Mouse (Mus musculus) right cerebral cortex, postnatal 36 days (tissue): Measurements from ENCODE around the gene Srebf2.

Experiments
- DNase-seq, 2 experiments: peaks; one replicate each; pipeline ENCODE4 v3.0.0; 2022; ENCODE audit warnings: low spot score in 2 of 2, mixed read lengths in 1 of 2

Srebf2 gene

DNA sequence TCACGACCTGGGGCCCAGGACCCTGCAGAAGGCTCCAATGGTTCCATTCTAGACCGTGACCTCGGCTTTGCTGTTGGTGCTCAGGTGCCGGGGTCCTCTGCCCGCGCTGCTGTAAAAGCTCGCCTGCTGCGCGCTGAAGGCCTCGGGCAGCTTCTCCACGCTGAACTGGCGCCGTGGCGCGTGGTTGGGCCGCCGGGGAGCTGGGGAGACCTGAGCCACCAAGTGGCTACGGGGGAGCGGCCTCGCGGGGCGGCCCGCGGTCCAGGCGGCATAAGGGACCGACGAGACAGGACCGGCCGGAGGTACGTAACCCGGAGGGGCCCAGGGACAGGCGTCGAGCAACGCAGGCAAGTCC is 60.1 kb downstream of the Srebf2 start:
- no peak for DNase-seq

DNA sequence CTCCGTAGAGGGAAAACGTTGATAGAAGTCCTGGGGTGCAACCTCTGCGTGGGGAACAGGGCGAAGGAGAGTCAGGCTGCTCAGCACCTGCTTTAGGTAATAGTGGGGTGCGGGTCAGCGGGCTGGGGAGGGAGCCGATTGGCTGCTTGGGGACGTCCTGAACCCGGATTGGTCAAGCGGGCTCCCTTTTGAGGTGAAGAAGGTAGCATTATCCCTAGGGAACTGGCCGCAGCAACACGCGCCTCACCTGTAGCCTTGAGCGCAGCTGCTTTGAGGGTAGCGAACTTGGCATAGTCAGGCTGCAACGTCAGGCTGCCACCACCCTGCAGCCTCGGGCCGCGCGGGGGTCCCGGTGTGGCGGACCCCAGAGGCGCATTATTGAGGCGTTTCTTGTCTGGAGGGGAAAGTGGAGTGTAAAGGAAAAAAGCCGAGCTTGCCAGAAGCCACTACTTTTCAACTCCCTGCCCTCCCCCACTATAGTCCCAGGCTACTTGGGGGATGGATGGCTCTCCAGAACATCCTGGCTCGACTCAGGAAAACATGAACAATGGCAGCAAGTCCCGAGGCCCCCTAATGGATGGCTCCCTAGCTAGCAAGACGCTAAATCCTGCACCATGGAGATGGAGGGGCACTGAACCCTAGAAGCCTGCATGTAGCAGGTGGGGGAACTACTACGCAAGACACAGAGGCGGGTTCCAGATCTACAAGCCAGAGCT is 60.7 kb downstream of the Srebf2 start:
- DNase-seq, result no peak

DNA sequence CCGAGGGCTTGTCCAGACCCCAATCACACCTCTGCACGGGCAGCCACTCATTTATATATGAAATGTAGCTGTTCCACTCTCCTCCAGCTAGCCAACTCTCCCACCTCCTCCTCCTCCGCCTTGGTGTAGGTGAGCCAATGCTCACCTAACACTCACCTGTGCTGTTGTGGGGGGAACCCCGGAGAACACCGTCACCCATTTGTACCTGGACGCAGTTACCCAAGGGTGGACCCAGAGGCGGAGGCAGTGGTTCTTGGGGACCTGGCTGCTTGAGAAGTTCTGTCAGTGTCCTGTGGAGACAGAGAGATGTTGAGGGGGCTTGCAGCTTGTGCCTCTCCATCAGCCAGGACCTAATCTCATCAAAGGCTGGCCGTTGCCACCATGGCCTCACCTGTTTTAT is 61.3 kb downstream of the Srebf2 start:
- DNase-seq, result no peak

DNA sequence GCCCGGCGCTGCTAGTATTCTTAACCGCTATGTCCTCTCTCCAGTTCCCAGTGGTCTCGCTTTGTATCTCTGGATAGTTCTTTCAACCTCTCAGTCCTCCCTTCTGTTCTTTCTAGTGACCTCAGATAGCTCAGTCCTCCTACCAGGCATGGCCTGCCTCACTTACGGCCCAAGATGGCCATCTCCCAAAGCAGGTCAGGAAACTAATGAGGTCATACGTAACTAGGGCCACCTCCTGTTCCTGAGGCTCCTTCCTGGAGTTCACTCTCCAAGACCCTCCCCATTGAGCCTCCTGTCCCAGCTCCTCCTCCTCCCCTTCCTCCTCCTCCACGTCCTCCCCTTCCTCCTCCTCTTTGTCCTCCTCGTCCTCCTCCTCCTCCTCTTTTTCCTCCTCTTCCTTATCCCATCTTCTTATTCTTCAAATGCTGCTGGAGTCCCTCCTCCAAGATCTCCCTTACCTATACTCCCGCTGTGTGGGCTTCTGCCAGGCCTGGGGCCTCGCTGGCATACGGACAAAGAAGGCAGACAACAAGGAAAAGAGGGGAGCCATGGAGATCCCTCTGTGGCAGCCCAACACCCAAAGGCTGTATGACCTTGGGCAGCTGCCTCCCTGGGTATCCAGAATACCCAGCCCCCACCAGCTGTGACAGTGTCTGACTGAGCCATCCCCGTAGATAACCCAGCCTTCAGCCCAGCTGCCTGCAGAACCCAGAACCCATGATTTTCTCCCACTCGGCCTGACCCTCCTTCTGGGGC is 62.5 kb downstream of the Srebf2 start:
- DNase-seq, result no peak

DNA sequence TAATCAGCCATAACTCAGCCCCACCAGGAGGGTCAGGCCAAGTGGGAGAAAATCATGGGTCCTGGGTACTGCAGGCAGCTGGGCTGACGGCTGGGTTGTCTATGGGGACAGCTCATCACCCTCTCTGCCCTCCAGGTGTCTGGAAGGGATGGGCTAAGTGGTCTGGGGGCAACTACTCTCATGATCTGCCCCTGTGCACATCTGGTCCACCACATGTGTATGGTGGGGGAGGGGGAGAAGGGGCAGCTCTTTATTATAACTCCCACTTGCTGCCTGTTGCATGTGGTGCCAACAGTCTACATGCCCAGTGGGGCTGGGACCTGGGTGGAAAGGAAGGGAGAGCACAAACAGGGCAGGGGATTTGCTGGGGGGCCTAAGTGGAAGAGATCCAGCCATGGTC is 63.8 kb downstream of the Srebf2 start:
- no peak for DNase-seq

DNA sequence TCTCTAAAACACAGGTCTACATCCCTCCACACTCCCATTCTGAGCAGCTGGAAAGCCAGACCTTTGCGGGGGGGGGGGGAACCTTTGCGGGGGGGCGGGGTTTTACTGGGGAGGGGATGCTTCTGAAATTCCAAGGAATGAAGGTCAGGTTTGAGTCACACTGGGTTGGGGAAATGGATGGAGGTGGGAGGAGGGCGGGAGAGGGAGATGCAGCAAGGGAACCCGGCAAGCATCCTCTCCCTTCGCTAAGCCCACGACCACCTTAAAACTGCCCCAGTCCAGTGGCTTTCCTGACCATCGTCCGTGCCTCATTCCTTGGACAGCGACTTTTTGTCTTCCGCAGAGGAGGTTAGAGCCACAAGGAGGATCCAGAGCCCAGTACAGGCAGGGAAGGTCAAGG is 64.3 kb downstream of the Srebf2 start:
- DNase-seq, result no peak

DNA sequence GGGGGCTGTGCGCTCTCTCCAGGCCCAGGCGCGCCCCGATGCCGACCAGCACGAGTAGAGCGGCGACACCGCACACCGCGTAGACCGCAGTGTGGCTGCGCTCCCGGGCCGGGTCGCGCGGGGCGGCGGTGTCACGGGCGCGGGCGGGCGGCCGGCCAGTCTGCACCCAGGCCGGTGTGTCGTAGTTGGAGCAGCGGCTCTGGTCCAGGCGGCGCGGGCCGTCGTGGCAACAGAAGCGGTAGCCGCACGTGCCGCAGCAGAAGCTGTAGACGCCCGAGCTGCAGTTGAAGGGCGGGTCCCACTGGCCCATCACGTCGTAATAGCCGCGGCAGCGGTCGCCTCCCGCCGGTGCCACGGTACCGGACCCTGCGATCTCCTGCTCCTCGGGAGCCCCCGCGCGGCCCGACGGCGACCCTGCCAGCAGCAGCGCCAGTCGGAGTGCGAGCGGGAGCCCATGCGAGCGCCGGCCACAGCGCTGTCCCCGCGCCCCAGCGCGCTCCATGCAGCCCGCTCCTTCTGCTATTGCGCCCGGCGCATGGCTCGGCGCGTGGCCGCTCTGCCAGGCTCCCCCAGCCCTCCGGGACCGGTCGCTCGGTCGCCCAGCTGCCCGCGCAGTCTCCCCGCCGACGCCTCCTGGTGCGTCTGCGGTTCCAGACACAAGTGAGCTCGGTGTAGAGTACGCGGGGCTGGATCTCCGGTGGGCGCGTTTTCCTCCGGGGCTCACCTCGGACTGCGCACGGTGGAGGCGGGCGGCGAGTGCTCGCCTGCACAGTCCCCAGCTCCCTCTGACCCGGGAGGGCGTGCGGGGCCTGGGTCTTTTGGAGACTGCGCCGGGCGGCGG is 65.2 kb downstream of the Srebf2 start:
- no peak for DNase-seq

DNA sequence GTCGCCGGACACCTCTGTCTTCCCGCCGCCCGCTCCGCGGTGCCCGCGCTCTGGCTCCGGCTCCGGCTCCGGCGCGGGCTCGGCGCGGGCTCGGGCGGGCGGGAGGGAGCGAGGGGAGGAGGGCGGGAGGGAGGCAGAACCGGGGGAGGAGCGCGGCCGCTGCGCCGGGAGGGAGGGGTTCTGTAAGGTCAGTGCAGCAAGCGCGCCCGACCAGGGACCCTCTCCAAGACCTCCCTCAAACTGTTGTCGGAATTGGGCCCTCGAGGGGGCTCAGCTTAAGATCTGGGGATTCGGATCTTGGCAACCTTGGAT is 65.7 kb downstream of the Srebf2 start, which contains the start of gene Shisa8:
TSS of gene Shisa8 (minus strand) at position 64 of the 312 bp plus-strand sequence.
- DNase-seq, result no peak

DNA sequence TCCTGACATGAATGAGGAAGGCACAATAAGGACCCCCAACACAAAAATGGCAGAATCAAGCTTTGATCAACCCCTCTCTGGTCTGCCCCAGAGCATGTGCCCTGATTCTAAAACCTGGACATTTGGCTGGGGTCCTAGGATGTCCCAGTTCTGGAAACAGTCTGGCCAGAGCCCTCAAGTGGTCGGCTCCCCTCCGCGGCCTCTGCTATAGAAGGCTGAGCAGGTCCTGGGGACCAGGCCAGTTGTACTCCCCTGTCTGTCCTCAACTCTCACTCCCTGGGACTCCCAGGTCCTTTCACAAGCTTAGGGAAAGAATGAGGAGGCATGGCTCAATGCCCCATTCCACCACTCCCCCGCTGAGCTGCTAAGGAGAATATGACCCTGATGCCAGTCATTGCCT is 66.2 kb downstream of the Srebf2 start:
- no peak for DNase-seq

DNA sequence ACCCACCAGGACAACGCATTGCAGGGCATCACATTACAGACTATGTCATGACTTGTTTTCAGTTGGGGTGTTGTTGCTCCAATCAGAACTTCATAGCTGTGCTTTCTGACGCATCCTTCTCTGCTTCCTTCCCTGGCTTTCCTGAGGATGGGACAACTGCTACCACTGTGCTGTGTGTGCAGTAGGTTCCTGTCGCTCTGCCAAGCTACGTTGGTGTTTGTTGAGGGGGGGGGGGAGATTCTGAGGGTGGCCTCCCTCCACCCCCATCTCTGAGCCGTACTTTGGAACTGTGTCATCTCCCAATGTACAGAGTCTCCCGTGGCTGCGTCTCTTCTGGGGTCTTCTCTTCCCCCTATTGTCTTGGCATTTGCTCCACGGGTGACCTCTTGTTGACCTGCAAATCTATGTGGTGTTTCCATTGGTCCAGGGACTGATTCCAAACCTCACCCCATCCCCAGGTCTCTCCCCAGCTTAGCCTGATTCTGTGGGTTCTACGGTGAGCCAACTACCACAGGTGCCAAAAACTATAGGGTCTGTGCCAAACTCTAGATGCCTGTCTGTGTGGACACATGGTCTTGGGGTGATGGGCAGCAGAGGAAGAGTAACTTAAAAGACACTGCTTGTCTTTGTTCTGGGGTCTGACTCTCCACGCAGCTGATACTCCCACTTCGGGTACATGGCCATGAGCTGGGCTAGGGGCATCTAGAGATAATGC is 68.5 kb downstream of the Srebf2 start:
- no peak for DNase-seq

DNA sequence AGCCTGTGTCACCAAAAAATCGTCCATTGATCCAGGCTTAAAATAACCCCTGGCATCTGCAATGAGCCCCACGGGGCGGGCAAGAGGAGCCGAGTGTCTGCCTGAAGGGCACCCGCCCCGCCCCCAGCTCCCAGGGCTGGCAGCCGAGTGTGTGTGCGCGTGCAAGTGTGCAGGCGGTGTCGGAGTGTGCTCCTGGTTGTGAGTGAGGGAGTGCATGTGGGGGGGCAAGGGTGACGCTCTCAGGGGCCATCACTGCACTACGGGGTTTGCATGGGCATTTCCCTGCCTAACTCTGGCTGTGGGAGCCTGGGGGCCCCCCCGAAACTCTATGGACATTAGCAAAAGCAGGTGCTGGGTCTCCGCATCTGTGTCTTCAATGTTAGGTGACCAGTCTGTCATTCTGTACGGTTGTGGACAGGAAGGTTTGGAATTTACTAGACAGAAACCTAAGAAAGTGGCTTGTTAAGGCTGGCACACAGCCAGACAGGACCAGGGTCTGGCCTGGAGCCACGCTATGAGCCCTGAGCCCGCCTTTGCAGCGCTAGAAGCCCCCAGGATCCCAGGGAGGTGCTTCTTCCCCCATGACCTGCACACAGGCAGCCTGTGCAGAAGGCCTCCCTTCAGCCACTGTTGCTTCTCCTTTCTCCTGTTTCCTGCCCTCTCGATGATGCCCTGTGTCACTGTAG is 69.3 kb downstream of the Srebf2 start:
- no peak for DNase-seq

DNA sequence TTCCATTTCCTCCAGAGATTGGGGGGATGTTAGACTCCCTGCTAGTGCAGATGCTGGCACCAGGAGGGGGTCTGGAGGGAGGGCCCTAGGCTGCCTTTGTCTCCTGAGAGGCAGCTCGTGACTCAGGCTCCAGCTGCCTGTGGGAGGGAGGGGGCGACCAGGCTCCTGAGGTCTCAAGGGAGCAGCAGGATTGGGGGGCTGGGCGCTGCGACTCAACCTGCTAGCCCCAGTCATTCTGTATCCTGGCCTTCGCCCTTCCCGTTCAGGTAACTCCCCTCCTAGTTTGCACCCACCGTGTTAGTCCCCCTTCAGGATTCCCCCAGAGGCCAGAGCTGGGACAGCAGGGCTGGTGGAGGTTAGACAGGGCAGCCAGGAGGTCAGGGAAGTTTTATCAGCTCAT is 70.1 kb downstream of the Srebf2 start:
- no peak for DNase-seq

DNA sequence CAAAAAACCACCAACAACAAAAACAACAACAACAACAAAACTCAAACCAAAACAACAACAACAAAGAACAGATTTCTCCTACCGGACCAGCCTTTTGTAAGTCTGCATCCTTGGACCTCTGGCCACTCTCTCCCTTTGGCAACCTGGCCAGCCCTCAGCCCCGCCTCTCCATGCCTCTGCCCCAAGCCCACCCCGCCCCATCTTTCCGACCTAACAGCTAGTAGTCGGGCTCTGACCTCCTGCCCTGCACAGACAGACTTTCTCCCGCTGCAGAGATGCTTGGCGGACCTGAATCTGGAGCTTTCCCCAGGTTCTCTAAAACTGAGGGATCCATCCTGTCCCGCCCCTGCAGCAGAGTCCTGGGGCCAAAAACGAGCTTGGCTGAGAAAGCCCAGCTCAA is 71.0 kb downstream of the Srebf2 start:
- no peak for DNase-seq

DNA sequence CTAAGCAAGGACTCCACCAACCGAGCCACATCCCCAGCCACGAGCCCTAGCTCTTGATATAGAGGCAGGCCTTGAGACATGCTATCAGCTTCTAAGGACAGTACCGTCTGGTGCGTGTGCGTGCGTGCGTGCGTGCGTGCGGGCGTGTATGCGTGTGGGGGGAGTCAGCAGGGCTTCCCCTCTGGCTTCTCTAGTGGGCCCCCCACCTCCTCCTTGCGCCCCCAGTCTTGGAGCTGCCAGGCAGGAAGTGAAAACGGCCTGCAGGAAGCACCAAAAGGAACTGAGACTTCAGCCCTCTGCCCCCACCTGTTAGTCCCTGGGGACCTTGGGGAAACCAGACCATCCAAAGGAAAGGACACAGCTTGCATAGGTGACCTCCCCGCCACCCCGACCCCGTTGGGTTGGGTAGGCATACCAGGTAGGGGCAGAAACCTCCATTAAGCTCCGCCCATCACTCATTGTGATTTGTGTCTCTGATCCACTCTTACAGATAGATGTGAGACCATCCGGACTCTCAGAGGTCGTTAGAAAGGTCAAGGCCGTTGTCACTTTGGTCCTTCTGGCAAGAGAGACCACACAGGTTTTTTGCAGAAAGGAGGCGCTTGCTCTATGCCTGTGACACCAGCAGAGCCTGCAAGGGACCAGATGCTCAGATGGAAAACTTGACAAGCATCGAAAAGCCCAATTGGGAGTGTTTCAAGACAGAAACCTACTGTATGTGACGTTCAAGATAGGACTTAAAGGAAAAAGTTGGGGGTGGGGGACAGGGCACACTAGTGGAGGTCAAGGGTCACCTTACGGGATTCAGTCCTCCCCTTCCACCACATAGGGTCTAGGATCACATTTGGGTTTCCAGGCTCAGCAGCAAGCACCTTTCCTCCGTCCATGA is 72.0 kb downstream of the Srebf2 start:
- no peak for DNase-seq

DNA sequence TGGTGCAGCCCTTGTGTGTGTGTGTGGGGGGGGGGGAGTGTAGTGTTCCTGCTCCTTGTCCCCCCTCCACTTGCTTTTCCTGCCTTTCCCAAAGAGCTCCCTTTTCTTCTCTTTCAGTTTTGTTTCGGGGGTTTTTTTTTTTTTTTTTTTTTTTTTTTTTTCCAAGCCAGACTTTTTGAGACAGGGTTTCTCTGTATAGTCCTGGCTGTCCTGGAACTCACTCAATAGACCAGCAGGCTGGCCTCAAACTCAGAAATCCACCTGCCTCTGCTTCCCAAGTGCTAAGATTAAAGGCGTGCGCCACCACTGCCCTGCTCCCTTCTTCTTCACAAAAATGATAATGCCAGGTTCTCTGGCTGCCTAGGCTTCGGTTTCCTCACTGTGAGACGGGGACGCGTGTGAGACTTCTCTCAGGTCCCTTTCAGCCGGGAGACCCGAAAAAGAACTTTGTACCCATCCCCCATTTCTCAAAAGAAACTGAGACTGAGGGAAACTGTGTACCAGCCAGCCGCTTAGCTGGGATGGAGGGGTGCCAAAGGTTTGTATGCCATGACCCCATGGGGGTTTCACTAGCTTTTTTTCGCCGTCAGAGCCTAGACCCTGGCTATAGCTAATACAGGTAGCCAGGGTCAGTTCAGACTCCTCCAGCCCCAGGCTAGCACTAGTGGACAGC is 73.2 kb downstream of the Srebf2 start:
- DNase-seq, result no peak

DNA sequence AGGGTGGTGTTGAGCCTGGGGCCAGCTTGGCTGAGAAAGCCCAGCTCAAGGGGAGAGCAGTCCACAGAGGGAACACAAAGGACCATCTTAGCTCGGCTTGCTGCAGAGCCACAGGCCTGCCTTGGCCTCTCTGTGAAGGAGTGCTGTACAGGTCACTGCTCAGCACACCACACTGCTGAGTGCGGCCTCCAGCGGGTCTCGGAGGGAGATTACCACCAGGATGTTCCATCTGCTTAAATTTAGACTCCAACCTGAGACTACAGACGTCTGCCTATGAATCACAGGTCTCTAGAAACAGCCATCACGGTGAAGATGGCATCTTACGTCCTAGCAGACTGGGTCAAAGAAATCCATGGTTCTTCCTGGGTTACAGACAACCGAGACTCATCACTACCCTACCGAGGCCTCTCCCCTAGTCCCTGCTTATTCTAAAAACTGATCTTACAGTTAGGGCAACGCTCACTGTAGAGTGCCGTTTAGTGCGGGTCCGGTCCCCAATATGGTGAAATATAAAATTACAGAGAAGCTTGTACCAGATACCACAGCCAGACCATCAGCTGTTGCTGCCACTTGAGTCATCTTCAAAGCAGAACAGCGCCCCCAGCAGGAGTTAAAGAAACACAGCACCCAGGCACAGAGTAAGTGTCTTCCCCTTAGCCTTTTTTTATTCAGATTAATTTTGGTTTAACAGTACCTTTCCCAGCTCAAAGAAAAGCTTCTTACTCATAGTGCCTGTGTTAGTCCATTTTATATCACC is 74.3 kb downstream of the Srebf2 start:
- DNase-seq, result no peak

DNA sequence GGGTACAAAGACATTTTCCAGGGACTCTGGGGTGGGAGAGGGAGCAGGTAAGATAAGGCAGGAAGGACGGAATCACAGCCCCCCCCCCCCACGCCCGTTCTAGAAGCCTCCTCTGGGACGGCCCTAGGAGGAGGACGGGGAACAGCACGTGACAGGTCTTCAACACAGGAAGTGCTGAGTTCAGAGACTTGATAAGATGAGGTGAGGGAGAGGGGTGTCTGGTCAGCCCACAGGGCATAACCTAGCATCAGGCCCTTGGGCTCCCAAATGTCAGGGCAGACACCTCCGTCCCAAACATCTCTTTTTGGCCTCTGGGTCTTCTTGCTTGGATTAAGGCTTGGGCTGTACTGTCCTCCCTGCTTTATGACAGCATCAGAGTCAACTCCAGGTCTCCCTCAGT is 76.3 kb downstream of the Srebf2 start:
- DNase-seq, result no peak

DNA sequence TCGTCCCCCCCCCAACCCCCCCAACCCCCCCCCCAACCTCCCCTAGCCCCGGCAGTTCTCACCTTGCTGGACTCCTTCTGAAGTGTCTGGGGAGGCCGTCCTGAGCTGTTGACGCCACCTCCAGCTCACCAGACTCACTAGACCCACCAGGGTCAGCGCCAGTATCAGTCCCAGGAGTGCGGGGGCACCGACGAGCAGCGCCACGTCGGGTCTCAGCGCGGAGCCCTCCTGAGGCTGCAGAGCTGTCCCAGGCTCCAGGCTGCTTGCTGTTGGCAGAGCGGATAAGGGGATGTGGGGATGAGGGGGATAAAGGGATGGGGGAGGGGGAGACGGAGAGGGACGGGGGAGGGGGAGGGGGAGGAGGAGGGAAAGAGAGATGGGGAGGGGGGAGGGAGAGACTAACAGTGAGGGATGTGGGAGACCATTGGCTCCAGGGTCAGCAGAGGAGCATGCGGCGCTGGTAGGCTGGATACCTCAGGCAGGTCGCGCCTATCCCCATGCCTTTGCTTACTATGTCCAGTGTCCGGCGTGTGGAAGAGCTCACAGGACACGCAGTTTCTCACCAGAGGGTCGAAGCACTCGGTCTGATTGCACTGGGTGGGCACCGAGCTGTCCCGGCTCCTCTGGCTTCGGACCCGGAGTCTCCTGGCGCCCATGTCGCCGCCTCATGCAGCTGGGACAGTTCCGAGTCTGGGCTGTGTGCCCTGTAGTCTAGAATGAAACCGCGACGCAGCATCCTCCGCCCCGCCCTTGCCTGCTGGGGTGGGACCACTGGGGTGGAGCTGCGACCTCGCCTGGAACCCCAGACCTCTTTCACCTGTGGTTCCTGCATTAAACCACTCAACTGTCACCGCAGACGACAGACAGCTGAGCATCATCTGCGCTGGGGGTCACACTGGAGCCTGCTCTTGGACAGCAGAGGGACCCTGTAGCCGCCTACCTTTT is 76.9 kb downstream of the Srebf2 start, which contains the start of gene Tnfrsf13c:
TSS of gene Tnfrsf13c (minus strand) at position 713 of the 945 bp plus-strand sequence.
- no peak for DNase-seq
